Mouse (Mus musculus) midbrain, embryonic 15.5 days (tissue): Measurements from ENCODE around the gene Prkag2. TPM values are rescaled to one million over a fixed set of nuclear protein-coding genes. Genes with fewer than 3 reads are reported as not detected.
"Not testable (repeated sequence)": the region's sequence is repeated elsewhere in the genome, so short reads cannot be mapped to it uniquely, and the experiment has no call there.

Source experiments
- ATAC-seq: fragments of 200-750 bp; cut with Nextera tagmentation; replicated peaks from 2 replicates; pipeline ENCODE4 v1.8.0; 2017; ENCODE audit warnings: moderate TSS enrichment
- H3K27ac ChIP-seq: fragments of 300-500 bp; sonication (generic); 2 replicates; pipeline ENCODE4 v1.5.1; 2015; ENCODE audit warnings: mild to moderate bottlenecking, inconsistent platforms
- H3K27me3 ChIP-seq: fragments of 300-500 bp; sonication (generic); replicated peaks from 2 replicates; pipeline ENCODE4 v1.6.1; 2015; ENCODE audit warnings: inconsistent platforms
- H3K36me3 ChIP-seq: fragments of 300-500 bp; sonication (generic); replicated peaks from 2 replicates; pipeline ENCODE4 v1.6.1; 2015; ENCODE audit warnings: inconsistent platforms
- H3K4me1 ChIP-seq: fragments of 300-500 bp; sonication (generic); 2 replicates; pipeline ENCODE4 v1.6.1; 2015; ENCODE audit warnings: inconsistent platforms
- H3K4me2 ChIP-seq: fragments of 300-500 bp; sonication (generic); 2 replicates; pipeline ENCODE4 v1.6.1; 2015; ENCODE audit warnings: inconsistent platforms, mild to moderate bottlenecking, moderate library complexity
- H3K4me3 ChIP-seq: fragments of 300-500 bp; sonication (generic); 2 replicates; pipeline ENCODE4 v1.5.1; 2015; ENCODE audit warnings: mild to moderate bottlenecking, inconsistent platforms
- H3K9ac ChIP-seq: fragments of 300-500 bp; sonication (generic); 2 replicates; pipeline ENCODE4 v1.6.1; 2015; ENCODE audit warnings: mild to moderate bottlenecking, inconsistent platforms
- H3K9me3 ChIP-seq: fragments of 300-500 bp; sonication (generic); 2 replicates; pipeline ENCODE4 v1.6.1; 2016; ENCODE audit warnings: inconsistent platforms
- WGBS: fragments of 180-500 bp; shearing (Covaris S2); methylation state at CpG from one replicate; pipeline ENCODE4 v1.1.7; 2015; ENCODE audit warnings: mixed read lengths; 5-methylcytosine and 5-hydroxymethylcytosine counted together
- polyA plus RNA-seq: library from polyadenylated mRNA; unstranded; fragments of >200 nt; fragmentation: Nextera tagmentation; extraction: Ambion mirVana; gene quantifications from 2 replicates; pipeline ENCODE4 v1.2.1, GENCODE M21; 2015

Prkag2 gene
- polyA plus RNA-seq, 1 experiment from 2014 or later: 102 TPM

- no peak for ATAC-seq
- Histone ChIP-seq H3K27me3 (no peaks in the 10 kb centered on the region), H3K4me2 (no peak overlapping the region), H3K27ac (no peak overlapping the region), H3K9ac (no peak overlapping the region), H3K4me3 (no peak overlapping the region), H3K9me3 (no peaks in the 10 kb centered on the region), H3K36me3 (no peaks in the 10 kb centered on the region), H3K4me1 (peaks cover 7% of the 10 kb centered on the region)
- WGBS: 75% methylated on average over 5 of the region's 5 CpGs
Measured at GRCm38 (mm10) chr5:24834491-24834890, 266.0 kb downstream of the Prkag2 start.

- Histone ChIP-seq H3K4me2 (no peak overlapping the region), H3K27me3 (no peaks in the 10 kb centered on the region), H3K4me1 (peaks cover 6% of the 10 kb centered on the region; the same call in 1 of the 2 replicates), H3K9ac (no peak overlapping the region), H3K36me3 (no peaks in the 10 kb centered on the region), H3K4me3 (no peak overlapping the region), H3K27ac (no peak overlapping the region), H3K9me3 (no peaks in the 10 kb centered on the region)
- ATAC-seq: no peak
- WGBS: 92% methylated on average over 3 of the region's 3 CpGs
Measured at GRCm38 (mm10) chr5:24831912-24832311, 268.5 kb downstream of the Prkag2 start.

- H3K4me1 ChIP-seq: peaks cover 20% of the 10 kb centered on the region
- no peaks in the 10 kb centered on the region for H3K27me3 ChIP-seq
- H3K36me3 ChIP-seq: no peaks in the 10 kb centered on the region
- H3K9ac ChIP-seq: no peak overlapping the region
- no peak overlapping the region for H3K4me2 ChIP-seq
- WGBS: 97% methylated on average over 3 of the region's 3 CpGs
- ATAC-seq: no peak
- H3K27ac ChIP-seq: no peak overlapping the region
- no peak overlapping the region for H3K4me3 ChIP-seq
- H3K9me3 ChIP-seq: no peaks in the 10 kb centered on the region
Measured at GRCm38 (mm10) chr5:24828446-24828845, 272.0 kb downstream of the Prkag2 start.

- ATAC-seq: no peak
- no peak overlapping the region for H3K27ac ChIP-seq
- 90% methylated on average over 2 of the region's 2 CpGs for WGBS
Measured at GRCm38 (mm10) chr5:24827173-24827572, 273.3 kb downstream of the Prkag2 start.

GRCm38 (mm10) chr5:24826056-24826770 lies 274.2 kb downstream of the Prkag2 start:
- Histone ChIP-seq H3K27ac (no peak overlapping the region), H3K4me3 (no peak overlapping the region), H3K4me2 (no peak overlapping the region), H3K9me3 (no peaks in the 10 kb centered on the region), H3K4me1 (peaks cover 25% of the 10 kb centered on the region), H3K9ac (no peak overlapping the region), H3K36me3 (no peaks in the 10 kb centered on the region), H3K27me3 (no peaks in the 10 kb centered on the region)
- 91% methylated on average over 9 of the region's 9 CpGs for WGBS
- ATAC-seq: no peak

More at GRCm38 (mm10) chr5:24827173-24827572, 273.3 kb downstream of the Prkag2 start:
- Histone ChIP-seq H3K4me3 (no peak overlapping the region), H3K4me2 (no peak overlapping the region), H3K9ac (no peak overlapping the region), H3K9me3 (no peaks in the 10 kb centered on the region), H3K4me1 (peaks cover 21% of the 10 kb centered on the region), H3K27me3 (no peaks in the 10 kb centered on the region), H3K36me3 (no peaks in the 10 kb centered on the region)

GRCm38 (mm10) chr5:24825365-24826055 lies 274.9 kb downstream of the Prkag2 start:
- H3K36me3 ChIP-seq: no peaks in the 10 kb centered on the region
- no peaks in the 10 kb centered on the region for H3K27me3 ChIP-seq
- H3K27ac ChIP-seq: no peak overlapping the region
- ATAC-seq: no peak
- H3K4me1 ChIP-seq: peaks cover 26% of the 10 kb centered on the region
- H3K9me3 ChIP-seq: no peaks in the 10 kb centered on the region
- 81% methylated on average over 4 of the region's 4 CpGs for WGBS
- no peak overlapping the region for H3K9ac ChIP-seq
- no peak overlapping the region for H3K4me2 ChIP-seq
- no peak overlapping the region for H3K4me3 ChIP-seq

GRCm38 (mm10) chr5:24823864-24824405 lies 276.5 kb downstream of the Prkag2 start:
- no peak for ATAC-seq
- Histone ChIP-seq H3K36me3 (no peaks in the 10 kb centered on the region), H3K4me1 (peaks cover 26% of the 10 kb centered on the region), H3K27ac (0 out of 2 replicates have a peak overlapping the region, but pooled peaks have one; percentile 3), H3K4me3 (no peak overlapping the region), H3K27me3 (no peaks in the 10 kb centered on the region), H3K9ac (no peak overlapping the region), H3K4me2 (no peak overlapping the region), H3K9me3 (no peaks in the 10 kb centered on the region)
- WGBS: 69% methylated on average over 6 of the region's 6 CpGs

GRCm38 (mm10) chr5:24822781-24823180 lies 277.7 kb downstream of the Prkag2 start:
- H3K4me1 ChIP-seq: peaks cover 26% of the 10 kb centered on the region
- H3K4me3 ChIP-seq: no peak overlapping the region
- WGBS: 74% methylated on average over 3 of the region's 3 CpGs
- no peaks in the 10 kb centered on the region for H3K27me3 ChIP-seq
- H3K9ac ChIP-seq: no peak overlapping the region
- no peaks in the 10 kb centered on the region for H3K36me3 ChIP-seq
- no peak overlapping the region for H3K27ac ChIP-seq
- H3K9me3 ChIP-seq: no peaks in the 10 kb centered on the region
- ATAC-seq: no peak
- H3K4me2 ChIP-seq: no peak overlapping the region

- H3K4me3 ChIP-seq, H3K27me3 ChIP-seq, H3K36me3 ChIP-seq, H3K4me2 ChIP-seq, H3K9me3 ChIP-seq, H3K27ac ChIP-seq, H3K9ac ChIP-seq, ATAC-seq: not testable (repeated sequence)
- 90% methylated on average over 3 of the region's 3 CpGs for WGBS
- H3K4me1 ChIP-seq: peaks cover 26% of the 10 kb centered on the region
Measured at GRCm38 (mm10) chr5:24822231-24822630, 278.2 kb downstream of the Prkag2 start.

- no peak for ATAC-seq
- no peak overlapping the region for H3K4me3 ChIP-seq
- no peak overlapping the region for H3K4me2 ChIP-seq
- no peaks in the 10 kb centered on the region for H3K9me3 ChIP-seq
- no peaks in the 10 kb centered on the region for H3K27me3 ChIP-seq
- 0 out of 2 replicates have a peak, but pooled peaks cover 10% of the 10 kb centered on the region for H3K36me3 ChIP-seq
- 86% methylated on average over 3 of the region's 3 CpGs for WGBS
- no peak overlapping the region for H3K27ac ChIP-seq
- H3K4me1 ChIP-seq: peaks cover 23% of the 10 kb centered on the region
- H3K9ac ChIP-seq: no peak overlapping the region
Measured at GRCm38 (mm10) chr5:24821403-24821841, 279.0 kb downstream of the Prkag2 start.

- no peak overlapping the region for H3K4me2 ChIP-seq
- peaks cover 20% of the 10 kb centered on the region for H3K4me1 ChIP-seq
- no peaks in the 10 kb centered on the region for H3K9me3 ChIP-seq
- H3K9ac ChIP-seq: no peak overlapping the region
- no peaks in the 10 kb centered on the region for H3K27me3 ChIP-seq
- H3K27ac ChIP-seq: no peak overlapping the region
- no peak overlapping the region for H3K4me3 ChIP-seq
- WGBS: 53% methylated on average over 5 of the region's 5 CpGs
- no peak for ATAC-seq
- H3K36me3 ChIP-seq: 0 out of 2 replicates have a peak, but pooled peaks cover 11% of the 10 kb centered on the region
Measured at GRCm38 (mm10) chr5:24820627-24821026, 279.8 kb downstream of the Prkag2 start.

- Histone ChIP-seq H3K27me3 (no peaks in the 10 kb centered on the region), H3K4me2 (no peak overlapping the region), H3K9ac (no peak overlapping the region), H3K27ac (no peak overlapping the region), H3K4me1 (peaks cover 5% of the 10 kb centered on the region; the same call in 1 of the 2 replicates), H3K36me3 (peaks cover 20% of the 10 kb centered on the region; the same call in 1 of the 2 replicates), H3K9me3 (no peaks in the 10 kb centered on the region), H3K4me3 (no peak overlapping the region)
- 49% methylated on average over 4 of the region's 4 CpGs for WGBS
- no peak for ATAC-seq
Measured at GRCm38 (mm10) chr5:24817191-24817590, 283.3 kb downstream of the Prkag2 start.
